Mouse (Mus musculus) retina, embryonic 14.5 days (tissue): ENCODE results near the gene Slc25a48.

Experiments
- DNase-seq: peaks from one replicate; pipeline ENCODE4 v3.0.0-alpha.2; 2015; ENCODE audit warnings: low spot score

Slc25a48 gene

GRCm38 (mm10) chr13:56438211-56439075, at the start of gene Slc25a48:
Gene Slc25a48 (plus strand): TSS chr13:56438355.
- peak; percentile 32 for DNase-seq

- DNase-seq = peak; percentile 72
Observed at GRCm38 (mm10) chr13:56397572-56397971, 40.6 kb upstream of the Slc25a48 start.

- DNase-seq = no peak
Observed at GRCm38 (mm10) chr13:56401186-56401585, 37.0 kb upstream of the Slc25a48 start.

DNA sequence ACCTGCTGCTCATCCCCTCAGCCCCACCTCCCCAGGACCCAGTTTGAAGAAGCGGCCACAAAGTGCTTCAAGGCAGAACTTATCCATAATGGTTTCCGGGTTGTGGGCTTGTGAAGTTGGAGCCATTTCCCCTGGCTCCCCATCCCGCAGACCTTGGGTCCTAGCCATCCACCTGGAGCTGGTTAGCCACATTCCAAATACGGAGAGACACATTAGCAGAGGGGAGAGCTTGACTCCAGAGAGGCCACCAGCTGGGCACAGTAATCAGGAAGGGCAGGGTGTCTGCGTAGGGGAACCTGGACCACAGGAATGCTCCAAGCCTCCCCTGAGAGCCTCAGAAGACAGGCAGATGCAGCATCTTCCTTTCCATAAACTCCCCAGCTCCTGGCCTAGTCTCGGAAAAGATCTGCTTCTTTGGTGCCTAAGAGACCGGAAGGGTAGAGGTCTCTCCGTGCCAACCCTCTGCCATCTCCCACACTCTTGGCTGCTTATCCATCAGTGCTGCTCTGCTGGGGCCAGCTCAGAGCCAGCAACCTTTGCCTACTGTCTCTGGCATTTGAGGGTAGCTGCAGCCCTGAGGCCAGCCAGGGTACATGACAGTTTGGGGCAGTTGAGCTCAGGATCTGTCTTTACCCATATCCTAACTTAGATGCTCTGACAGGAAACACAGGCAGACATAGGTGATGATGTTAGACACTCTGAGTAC, 34.6 kb upstream of the Slc25a48 start:
- DNase-seq = no peak

DNA sequence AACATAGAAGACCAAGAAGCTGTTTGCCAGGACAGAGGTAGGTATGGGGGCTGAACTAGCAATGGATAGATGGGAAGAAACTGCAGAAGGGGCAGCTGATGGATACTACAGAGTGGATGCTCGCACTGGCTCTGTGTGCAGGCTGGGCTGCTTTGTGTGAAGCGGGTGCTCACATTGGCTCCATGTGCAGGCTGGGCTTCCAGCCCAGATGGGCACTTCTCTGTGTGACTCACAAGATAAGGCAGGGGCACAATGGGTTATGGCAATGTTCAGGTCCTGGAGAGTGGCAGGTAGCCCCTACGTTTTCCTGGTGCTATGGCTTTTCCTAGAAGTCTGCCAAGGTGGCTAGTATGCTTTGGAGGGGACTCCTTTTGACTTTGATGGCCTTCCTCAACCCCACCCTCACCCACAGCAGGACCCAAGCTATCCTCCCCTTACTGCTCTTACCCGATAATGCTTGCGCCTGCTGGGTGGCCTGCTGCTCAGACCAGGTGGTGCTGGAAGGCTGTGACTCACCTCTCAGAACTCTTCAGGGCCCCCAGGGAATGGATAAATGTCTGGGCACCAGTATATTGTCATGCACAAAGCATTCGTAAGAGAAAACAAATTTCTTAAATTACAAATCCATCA, 33.5 kb upstream of the Slc25a48 start:
- no peak for DNase-seq

DNA sequence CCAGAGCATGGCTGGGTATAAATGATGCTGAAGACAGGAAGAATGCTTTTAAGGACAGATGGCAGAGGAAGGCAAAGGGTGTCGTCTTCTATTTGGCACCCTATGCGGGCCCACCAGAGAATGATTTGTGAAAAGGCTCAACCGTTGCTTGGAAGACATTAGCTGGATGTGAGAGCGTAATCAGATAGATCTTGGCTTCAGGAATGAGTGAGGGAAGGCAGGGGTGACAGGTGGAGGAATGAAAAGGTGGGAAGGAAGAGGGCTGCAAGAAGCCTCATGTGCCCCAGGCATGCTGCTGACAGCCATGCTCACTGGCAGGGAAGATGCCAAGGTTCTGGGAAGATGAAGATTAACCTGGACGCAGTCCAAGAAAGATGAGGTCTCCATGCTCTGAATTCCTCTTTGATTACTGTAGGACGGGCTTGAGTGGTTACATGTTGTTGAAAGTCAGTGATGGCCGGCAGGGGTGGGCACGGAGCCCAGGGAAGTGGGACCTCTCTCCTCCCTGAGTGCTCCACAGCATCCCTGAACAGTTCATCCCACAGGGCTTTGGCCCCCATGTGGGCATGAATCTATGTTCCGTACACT, 25.8 kb upstream of the Slc25a48 start:
- DNase-seq = no peak

GRCm38 (mm10) chr13:56418685-56419483, 19.3 kb upstream of the Slc25a48 start:
- DNase-seq = no peak

- no peak for DNase-seq
Observed at GRCm38 (mm10) chr13:56419538-56419937, 18.6 kb upstream of the Slc25a48 start.

GRCm38 (mm10) chr13:56422072-56422723, 16.0 kb upstream of the Slc25a48 start:
- peak; percentile 90 for DNase-seq

DNA sequence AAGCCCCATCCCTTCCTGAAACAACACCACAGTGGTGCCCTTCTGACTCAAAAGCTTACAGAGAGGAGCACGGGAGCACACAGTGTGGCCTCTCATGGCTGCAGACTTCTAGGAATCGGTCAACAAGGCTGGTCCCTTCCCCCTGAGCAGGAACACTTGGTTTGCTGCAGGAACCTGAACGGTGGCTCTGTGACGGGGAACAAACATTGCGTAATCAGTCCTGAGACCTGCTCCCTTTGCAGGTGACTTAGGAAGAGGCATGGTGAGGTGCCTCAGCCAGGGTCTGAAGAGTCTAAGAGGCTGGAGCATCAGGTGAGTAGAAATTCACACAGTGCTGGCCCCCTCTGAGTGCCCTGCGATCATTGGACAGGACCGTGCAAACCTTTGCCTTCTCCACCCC, 12.2 kb upstream of the Slc25a48 start:
- no peak for DNase-seq

DNA sequence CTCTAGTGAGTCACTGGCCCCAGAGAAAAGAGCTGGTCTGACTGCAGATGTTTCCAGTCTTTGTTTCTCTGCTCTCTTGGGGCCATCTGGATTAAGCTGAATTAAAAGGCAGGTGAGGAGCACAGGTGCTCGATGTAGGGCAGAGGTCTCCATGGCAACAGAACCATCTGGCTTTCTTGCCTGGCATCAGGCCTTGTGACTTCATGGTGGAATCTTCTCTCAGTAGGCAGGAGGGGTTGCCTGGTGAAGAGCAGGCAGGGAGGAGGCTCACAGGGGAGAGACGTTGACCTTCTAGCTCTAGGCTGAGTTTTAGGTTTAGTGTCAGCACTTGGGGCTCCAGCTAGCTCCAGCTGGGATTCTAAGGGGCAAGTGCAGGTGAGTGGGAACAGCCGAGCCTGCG, 11.8 kb upstream of the Slc25a48 start, which contains the start of gene Gm3045:
Gene Gm3045, plus strand, starts transcription at position 230 of the 400 bp plus-strand sequence.
- DNase-seq = no peak

GRCm38 (mm10) chr13:56428724-56429500, 9.2 kb upstream of the Slc25a48 start:
- peak; percentile 94 for DNase-seq

GRCm38 (mm10) chr13:56432496-56432895, 5.7 kb upstream of the Slc25a48 start:
- no peak for DNase-seq

GRCm38 (mm10) chr13:56433466-56433865, 4.7 kb upstream of the Slc25a48 start:
- DNase-seq = peak; percentile 90

GRCm38 (mm10) chr13:56434311-56434751, 3.8 kb upstream of the Slc25a48 start:
- no peak for DNase-seq

DNA sequence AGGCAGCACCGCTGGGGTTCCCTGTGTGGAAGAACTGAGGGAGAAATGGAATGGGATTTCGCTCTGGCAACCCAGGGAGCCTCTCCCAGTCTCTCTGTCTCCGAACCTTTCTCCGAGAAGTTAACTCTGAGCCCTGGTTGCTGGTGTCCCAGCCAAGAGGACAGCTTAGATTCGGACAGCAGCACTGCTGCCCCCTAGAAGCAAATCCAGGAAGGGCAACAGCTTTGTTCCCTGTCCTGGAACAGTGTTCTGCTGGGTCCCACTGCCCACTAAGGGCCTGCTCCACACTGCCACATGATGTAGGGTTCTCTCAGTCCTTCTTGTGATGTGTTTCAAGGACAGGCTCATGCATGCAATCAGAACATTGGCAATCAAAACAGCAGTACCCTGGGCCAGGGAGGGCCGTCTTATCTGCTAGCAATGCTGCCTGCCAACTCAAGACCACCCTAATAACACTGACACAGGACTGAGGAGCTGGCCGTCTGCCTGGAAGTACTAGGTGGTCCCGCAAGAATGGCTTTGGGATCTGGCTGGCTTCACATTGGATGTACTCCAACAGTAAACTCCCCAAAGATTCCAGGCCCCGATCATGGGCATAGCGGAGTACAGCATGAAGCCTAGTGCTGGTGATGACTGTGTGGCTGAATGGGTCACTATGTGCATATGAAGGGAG, 2.4 kb upstream of the Slc25a48 start:
- DNase-seq = peak; percentile 47

GRCm38 (mm10) chr13:56443411-56443810, 5.3 kb downstream of the Slc25a48 start:
- DNase-seq = no peak

DNA sequence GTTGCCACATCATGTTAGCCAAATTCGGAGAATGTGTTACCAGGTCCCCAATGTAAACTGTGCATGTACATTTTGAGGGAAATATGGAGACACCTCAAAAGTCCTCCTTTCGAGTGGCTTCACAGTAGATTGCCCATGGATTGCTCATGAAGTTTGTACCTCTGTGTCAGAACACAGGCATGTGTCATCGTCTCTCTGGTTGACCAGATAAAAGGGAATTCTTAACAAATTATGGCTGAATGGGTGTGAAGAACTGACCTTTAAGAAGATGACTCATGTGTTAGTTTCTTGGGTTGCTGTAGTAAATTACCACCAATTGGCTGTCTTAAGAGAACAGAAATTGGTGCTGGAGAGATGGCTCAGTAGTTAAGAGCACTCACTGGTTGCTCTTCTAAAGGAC, 6.0 kb downstream of the Slc25a48 start:
- no peak for DNase-seq

- DNase-seq = no peak
Observed at GRCm38 (mm10) chr13:56444996-56445395, 6.8 kb downstream of the Slc25a48 start.
